Mouse (Mus musculus) left cerebral cortex, adult 11 months (tissue): ENCODE measurements around the gene Tnfrsf1a.

ENCODE experiments used
- DNase-seq: peaks from one replicate; pipeline ENCODE4 v3.0.0; 2022; ENCODE audit warnings: low spot score

The Tnfrsf1a gene

DNA sequence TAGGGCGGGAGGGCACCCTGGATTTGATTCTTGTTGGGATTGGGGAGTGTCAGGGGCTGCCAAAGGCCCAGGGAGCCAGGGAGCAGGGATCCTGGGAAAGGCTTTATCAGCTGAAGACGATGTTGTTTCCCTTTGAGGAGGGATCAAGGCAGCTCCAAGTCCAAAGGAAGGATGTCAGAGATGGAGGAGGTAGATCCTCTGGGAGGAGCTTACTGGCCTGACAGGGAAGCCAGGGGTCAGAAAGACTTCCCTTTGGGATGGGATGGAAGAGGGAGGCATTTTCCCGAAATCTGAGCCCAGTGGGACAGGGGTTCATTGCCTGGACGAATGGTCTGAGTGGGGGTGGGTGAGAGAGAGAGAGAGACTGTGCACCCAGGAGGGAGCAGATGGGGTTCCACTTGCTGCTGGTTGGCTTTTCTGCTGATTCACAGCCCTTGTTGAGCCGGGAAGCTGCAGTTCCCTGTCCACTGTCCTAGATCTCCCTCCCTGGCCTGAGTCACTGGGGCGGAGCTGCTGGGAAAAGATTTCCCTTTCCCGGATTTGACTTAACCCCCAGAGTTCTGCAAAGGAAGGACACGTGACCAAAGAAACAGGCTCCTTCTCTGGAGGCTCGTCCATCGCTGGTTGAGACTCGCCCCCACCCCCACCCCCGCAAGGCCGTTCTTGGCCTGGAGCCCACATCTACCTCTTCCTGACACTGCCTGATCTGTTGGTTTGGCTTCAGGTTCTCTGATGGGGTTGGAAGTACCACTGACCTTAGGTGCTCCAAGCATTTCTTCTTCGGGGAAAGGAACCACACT, 5.4 kb downstream of the Tnfrsf1a start:
- no peak for DNase-seq

DNA sequence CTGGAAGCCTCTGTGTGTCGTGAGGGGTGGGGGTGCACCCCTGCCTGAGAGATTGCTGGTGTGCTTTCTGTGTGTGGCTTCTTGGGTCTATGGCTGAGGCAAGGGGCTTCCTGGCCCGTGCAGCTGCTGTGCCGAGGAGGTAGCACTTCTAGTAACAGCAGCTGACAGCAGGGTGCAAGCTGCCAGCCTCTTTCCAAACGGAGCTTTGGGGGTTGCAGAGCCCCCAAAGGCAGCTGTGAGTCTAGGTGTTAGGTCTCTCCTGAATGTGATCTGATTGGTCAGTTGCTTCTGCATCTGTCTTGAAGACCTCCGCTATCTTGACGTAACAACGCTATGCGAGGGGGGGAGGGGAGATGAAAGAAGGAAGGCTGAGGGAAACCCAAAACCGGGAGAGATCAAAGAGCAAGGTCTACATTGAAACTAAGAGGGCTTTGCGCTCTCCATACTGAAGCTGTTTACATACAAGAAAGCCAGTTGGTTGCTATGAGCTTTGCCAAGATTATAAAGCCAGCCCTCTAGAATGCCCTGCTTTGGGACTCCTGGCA, 6.1 kb downstream of the Tnfrsf1a start:
- DNase-seq: no peak

GRCm38 (mm10) chr6:125356264-125356663, 7.1 kb downstream of the Tnfrsf1a start:
- no peak for DNase-seq

- DNase-seq: no peak
Observed at GRCm38 (mm10) chr6:125357334-125357733, 8.2 kb downstream of the Tnfrsf1a start.

- no peak for DNase-seq
Observed at GRCm38 (mm10) chr6:125359999-125360398, 10.8 kb downstream of the Tnfrsf1a start.

GRCm38 (mm10) chr6:125360846-125361245, 11.7 kb downstream of the Tnfrsf1a start:
- no peak for DNase-seq

DNA sequence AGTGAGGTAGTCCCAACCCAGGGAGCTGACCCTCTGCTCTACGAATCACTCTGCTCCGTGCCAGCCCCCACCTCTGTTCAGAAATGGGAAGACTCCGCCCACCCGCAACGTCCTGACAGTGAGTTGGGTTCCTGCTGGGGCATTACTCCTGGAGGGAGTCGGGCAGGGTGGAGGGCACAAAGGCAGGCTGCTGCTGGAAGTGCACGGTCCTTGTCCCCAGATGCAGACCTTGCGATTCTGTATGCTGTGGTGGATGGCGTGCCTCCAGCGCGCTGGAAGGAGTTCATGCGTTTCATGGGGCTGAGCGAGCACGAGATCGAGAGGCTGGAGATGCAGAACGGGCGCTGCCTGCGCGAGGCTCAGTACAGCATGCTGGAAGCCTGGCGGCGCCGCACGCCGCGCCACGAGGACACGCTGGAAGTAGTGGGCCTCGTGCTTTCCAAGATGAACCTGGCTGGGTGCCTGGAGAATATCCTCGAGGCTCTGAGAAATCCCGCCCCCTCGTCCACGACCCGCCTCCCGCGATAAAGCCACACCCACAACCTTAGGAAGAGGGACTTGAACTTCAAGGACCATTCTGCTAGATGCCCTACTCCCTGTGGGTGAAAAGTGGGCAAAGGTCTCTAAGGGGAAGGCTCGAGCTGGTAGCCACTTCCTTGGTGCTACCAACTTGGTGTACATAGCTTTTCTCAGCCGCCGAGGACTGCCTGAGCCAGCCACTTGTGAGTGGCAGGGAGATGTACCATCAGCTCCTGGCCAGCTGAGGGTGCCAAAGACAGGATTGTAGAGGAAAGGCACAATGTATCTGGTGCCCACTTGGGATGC, 12.5 kb downstream of the Tnfrsf1a start:
- no peak for DNase-seq

- no peak for DNase-seq
Observed at GRCm38 (mm10) chr6:125363021-125363420, 13.9 kb downstream of the Tnfrsf1a start.

DNA sequence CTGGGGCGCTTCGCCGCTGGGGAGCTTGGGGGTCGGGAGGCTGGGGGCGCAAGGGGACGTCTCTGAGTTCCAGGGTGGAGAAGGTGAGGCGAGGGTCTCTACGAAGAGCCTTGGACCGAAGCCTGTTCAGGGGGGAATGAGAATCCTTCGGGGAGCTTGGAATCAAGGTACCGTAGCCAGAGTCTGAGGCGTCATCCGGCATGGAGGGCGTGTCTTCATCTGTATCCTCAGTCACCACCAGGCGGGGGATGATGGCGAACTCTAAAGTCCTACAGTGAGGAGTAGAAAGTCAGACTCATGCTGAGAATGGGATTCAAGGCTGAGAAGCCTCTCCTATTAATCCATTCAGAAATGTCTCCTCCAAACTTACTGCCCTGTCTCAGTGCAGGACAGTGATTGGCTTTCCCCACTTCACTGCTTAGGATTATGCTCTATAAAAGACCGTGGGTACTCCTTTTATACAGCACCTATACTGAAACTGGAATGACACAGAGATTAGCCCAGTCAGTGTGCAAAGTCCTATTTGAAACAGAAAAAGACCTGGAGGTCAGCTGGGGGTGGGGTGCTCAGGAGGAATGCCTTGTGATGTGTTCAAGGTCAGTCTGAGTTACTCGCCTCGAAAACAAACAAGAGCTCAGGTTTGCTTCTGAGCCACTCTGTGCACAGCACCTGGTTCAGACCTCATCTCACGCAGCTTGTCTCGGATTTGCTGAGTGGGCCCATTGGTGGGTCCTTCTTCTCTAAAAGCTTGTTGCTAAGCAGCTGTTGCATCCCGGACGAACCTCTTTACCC, 14.5 kb downstream of the Tnfrsf1a start:
- DNase-seq: no peak

DNA sequence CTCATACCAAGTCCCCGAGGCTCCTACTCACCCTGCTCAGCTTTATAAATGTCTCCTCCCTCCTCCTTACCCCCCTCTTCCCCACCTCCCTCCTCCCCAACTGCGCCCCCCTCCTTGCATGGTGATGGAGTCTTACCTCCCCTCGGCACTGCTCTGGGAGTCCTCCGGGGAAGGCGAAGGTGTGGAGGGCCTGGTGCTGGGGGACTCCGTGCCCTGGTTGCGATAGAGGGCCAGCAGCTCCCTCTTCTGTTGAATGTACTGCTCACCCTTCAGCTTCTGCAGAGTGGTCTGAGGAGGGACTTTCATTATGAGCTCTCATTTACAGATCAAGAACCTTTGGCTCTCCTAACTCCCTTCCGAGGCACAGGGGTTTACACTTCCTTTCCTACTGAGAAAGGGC, 15.3 kb downstream of the Tnfrsf1a start:
- DNase-seq: no peak

- no peak for DNase-seq
Observed at GRCm38 (mm10) chr6:125365522-125365921, 16.4 kb downstream of the Tnfrsf1a start.

DNA sequence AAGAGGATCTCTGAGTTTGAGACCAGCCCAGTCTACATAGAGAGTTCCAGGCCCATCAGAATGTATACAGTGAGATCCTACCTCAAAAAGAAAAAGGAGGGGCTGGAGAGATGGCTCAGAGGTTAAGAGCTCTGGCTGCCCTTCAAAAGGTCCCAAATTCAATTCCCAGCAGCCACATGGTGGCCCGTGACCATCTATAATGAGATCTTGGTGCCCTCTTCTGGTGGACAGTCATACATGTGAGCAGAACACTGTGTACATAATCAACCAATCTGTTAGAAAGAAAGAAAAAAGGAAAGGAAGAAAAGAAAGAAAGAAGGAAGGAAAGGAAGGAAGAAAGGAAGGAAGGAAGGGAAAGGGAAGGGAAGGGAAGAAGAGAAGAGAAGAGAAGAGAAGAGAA, 17.0 kb downstream of the Tnfrsf1a start:
- DNase-seq: no peak

- no peak for DNase-seq
Observed at GRCm38 (mm10) chr6:125367758-125368371, 18.7 kb downstream of the Tnfrsf1a start.

GRCm38 (mm10) chr6:125377042-125377441, 27.9 kb downstream of the Tnfrsf1a start:
- no peak for DNase-seq

DNA sequence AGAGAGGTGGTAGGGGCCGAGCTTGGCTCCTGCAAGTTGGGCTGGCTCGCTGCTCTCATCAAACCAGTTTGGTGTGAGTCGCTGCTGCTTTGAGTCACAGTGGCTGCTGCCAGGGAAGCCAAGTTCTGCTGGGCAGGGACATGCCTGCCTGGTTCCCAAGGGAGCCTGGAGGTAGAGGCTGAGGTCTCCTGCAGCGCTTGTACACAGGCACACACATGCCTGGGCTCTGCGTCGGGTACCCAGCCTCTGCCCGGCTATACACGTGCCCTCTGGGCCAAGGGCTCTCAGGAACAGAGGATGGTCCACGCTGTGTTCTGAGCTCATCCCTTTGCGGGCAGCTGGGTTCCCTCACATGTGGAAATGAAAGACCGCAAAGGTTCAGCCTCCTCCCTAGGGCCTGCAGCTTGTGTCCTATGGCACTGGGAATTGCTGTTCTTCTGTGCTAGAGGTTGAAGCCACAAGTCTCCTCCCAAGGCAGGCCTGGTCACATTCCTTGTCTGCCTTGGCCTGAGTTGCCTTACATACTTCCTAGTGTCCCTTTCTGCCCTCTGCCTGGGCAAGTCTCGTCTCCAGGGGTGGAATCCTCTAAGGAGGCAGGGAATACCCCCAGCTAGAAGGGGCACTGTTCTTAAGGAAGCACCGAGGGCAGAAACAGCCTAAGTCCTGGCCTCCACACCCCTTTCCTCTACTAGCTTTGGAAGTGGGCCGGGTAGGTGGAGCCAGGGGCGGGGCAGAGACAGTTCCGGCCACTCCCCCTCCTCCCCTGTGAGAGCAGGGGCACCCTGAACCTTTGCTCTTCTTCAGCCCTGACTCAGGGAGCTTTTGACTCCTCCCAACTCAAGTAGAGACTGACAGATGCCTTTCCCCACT, 28.7 kb downstream of the Tnfrsf1a start:
- DNase-seq: no peak

GRCm38 (mm10) chr6:125378621-125379020, 29.5 kb downstream of the Tnfrsf1a start:
- DNase-seq: no peak

GRCm38 (mm10) chr6:125379781-125380180, 30.6 kb downstream of the Tnfrsf1a start:
- no peak for DNase-seq

GRCm38 (mm10) chr6:125380372-125381360, 31.5 kb downstream of the Tnfrsf1a start, which contains the start of gene Plekhg6:
Plekhg6 (minus strand) TSS chr6:125380793.
- no peak for DNase-seq

GRCm38 (mm10) chr6:125382024-125382423, 32.9 kb downstream of the Tnfrsf1a start:
- DNase-seq: no peak
